Mouse (Mus musculus): Measurements from ENCODE around the gene Tbl3. TPM values are rescaled to one million over a fixed set of nuclear protein-coding genes. Genes with fewer than 3 reads are reported as not detected.

Gene Tbl3
- polyA plus RNA-seq, 2 experiments: 62.1 to 62.8 TPM

- Histone ChIP-seq H3K27ac (replicated peaks; ENCODE audit: low read depth, low read length) (peak within 1 kb of the TSS; percentile 79), H3K36me3 (ENCODE audit: control insufficient read depth, insufficient read depth, low read length) (peaks cover 34% of the 10 kb centered on the region), H3K4me1 (ENCODE audit: control insufficient read depth, insufficient read depth, low read length) (peaks cover 9% of the 10 kb centered on the region), H3K9me3 (ENCODE audit: control insufficient read depth, low read length) (no peaks in the 10 kb centered on the region), H3K9ac (ENCODE audit: low read depth, low read length, severe bottlenecking) (peak within 1 kb of the TSS; percentile 77), H3K4me2 (replicated peaks; ENCODE audit: low read depth, low read length, severe bottlenecking) (peak within 1 kb of the TSS; percentile 73), H3K4me3 (replicated peaks; ENCODE audit: low read length) (peak within 1 kb of the TSS; percentile 84), H3K27me3 (ENCODE audit: control insufficient read depth, insufficient read depth, low read length) (no peaks in the 10 kb centered on the region)
- ATAC-seq (ENCODE audit: low FRiP score, low read depth) (peak; percentile 92), DNase-seq (ENCODE audit: low spot score) (peak; percentile 78)
- 2% methylated on average over 30 of the region's 76 CpGs for WGBS
- TF ChIP-seq POLR2A (IDR thresholded peaks at IDR 0.05; ENCODE audit: borderline replicate concordance, extremely low read depth, insufficient read depth, insufficient read length): peak; percentile 77; the same call in 1 of the 2 replicates
These were observed 11.3 kb downstream of the Tbl3 start, which contains the start of the genes Gfer and Noxo1 for GRCm38 (mm10) chr17:24696011-24696697. TSS of gene Gfer (minus strand) at chr17:24696156. TSS of gene Noxo1 (plus strand) at chr17:24696234.

GRCm38 (mm10) chr17:24695326-24696010 lies 12.0 kb downstream of the Tbl3 start:
- Histone ChIP-seq H3K4me1 (ENCODE audit: control insufficient read depth, insufficient read depth, low read length) (peaks cover 9% of the 10 kb centered on the region), H3K27ac (replicated peaks; ENCODE audit: low read depth, low read length) (peak overlapping the region; percentile 79), H3K4me2 (replicated peaks; ENCODE audit: low read depth, low read length, severe bottlenecking) (peak overlapping the region; percentile 73), H3K9me3 (ENCODE audit: control insufficient read depth, low read length) (no peaks in the 10 kb centered on the region), H3K36me3 (ENCODE audit: control insufficient read depth, insufficient read depth, low read length) (peaks cover 27% of the 10 kb centered on the region), H3K9ac (ENCODE audit: low read depth, low read length, severe bottlenecking) (peak overlapping the region; percentile 77), H3K27me3 (ENCODE audit: control insufficient read depth, insufficient read depth, low read length) (peaks cover 4% of the 10 kb centered on the region; the same call in 1 of the 2 replicates), H3K4me3 (replicated peaks; ENCODE audit: low read length) (peak overlapping the region; percentile 84)
- ATAC-seq (ENCODE audit: low FRiP score, low read depth) (peak; percentile 31; the same call in 1 of the 2 replicates), DNase-seq (ENCODE audit: low spot score) (no peak)
- no peak for TF ChIP-seq POLR2A (IDR thresholded peaks at IDR 0.05; ENCODE audit: borderline replicate concordance, extremely low read depth, insufficient read depth, insufficient read length)
- 5% methylated on average over 45 of the region's 51 CpGs for WGBS

GRCm38 (mm10) chr17:24692385-24692784 lies 15.1 kb downstream of the Tbl3 start:
- peaks cover 15% of the 10 kb centered on the region for H3K36me3 ChIP-seq (ENCODE audit: control insufficient read depth, insufficient read depth, low read length)
- DNase-seq (ENCODE audit: low spot score) (no peak), ATAC-seq (ENCODE audit: low FRiP score, low read depth) (no peak)
- no peaks in the 10 kb centered on the region for H3K9me3 ChIP-seq (ENCODE audit: control insufficient read depth, low read length)
- no peak overlapping the region for H3K9ac ChIP-seq (ENCODE audit: low read depth, low read length, severe bottlenecking)
- no peak overlapping the region for H3K27ac ChIP-seq (replicated peaks; ENCODE audit: low read depth, low read length)
- no peak overlapping the region for H3K4me3 ChIP-seq (replicated peaks; ENCODE audit: low read length)
- no peak for TF ChIP-seq POLR2A (IDR thresholded peaks at IDR 0.05; ENCODE audit: borderline replicate concordance, extremely low read depth, insufficient read depth, insufficient read length)
- H3K27me3 ChIP-seq (ENCODE audit: control insufficient read depth, insufficient read depth, low read length): peaks cover 35% of the 10 kb centered on the region
- WGBS: 88% methylated on average over 5 of the region's 5 CpGs
- H3K4me2 ChIP-seq (replicated peaks; ENCODE audit: low read depth, low read length, severe bottlenecking): no peak overlapping the region
- H3K4me1 ChIP-seq (ENCODE audit: control insufficient read depth, insufficient read depth, low read length): peaks cover 13% of the 10 kb centered on the region

- H3K9me3 ChIP-seq (ENCODE audit: control insufficient read depth, low read length): no peaks in the 10 kb centered on the region
- H3K27me3 ChIP-seq (ENCODE audit: control insufficient read depth, insufficient read depth, low read length): peaks cover 38% of the 10 kb centered on the region
- DNase-seq (ENCODE audit: low spot score) (no peak), ATAC-seq (ENCODE audit: low FRiP score, low read depth) (peak; percentile 27; the same call in 1 of the 2 replicates)
- H3K4me1 ChIP-seq (ENCODE audit: control insufficient read depth, insufficient read depth, low read length): peaks cover 8% of the 10 kb centered on the region
- H3K4me3 ChIP-seq (replicated peaks; ENCODE audit: low read length): peak within 1 kb of the TSS; percentile 65
- H3K4me2 ChIP-seq (replicated peaks; ENCODE audit: low read depth, low read length, severe bottlenecking): peak within 1 kb of the TSS; percentile 93
- peak within 1 kb of the TSS; percentile 59 for H3K9ac ChIP-seq (ENCODE audit: low read depth, low read length, severe bottlenecking)
- H3K27ac ChIP-seq (replicated peaks; ENCODE audit: low read depth, low read length): no peak within 1 kb of the TSS
- H3K36me3 ChIP-seq (ENCODE audit: control insufficient read depth, insufficient read depth, low read length): peaks cover 15% of the 10 kb centered on the region
- WGBS: under 1% methylated on average over 48 of the region's 55 CpGs
- no peak for TF ChIP-seq POLR2A (IDR thresholded peaks at IDR 0.05; ENCODE audit: borderline replicate concordance, extremely low read depth, insufficient read depth, insufficient read length)
These were observed 18.0 kb downstream of the Tbl3 start, which contains the start of gene Syngr3 for GRCm38 (mm10) chr17:24689251-24690081. TSS of gene Syngr3 (minus strand) at chr17:24689955.

- Histone ChIP-seq H3K4me2 (replicated peaks; ENCODE audit: low read depth, low read length, severe bottlenecking) (peak overlapping the region; percentile 45), H3K9me3 (ENCODE audit: control insufficient read depth, low read length) (no peaks in the 10 kb centered on the region), H3K4me3 (replicated peaks; ENCODE audit: low read length) (peak overlapping the region; percentile 25), H3K27ac (replicated peaks; ENCODE audit: low read depth, low read length) (no peak overlapping the region), H3K4me1 (ENCODE audit: control insufficient read depth, insufficient read depth, low read length) (peaks cover 8% of the 10 kb centered on the region), H3K9ac (ENCODE audit: low read depth, low read length, severe bottlenecking) (peak overlapping the region; percentile 47), H3K27me3 (ENCODE audit: control insufficient read depth, insufficient read depth, low read length) (peaks cover 38% of the 10 kb centered on the region), H3K36me3 (ENCODE audit: control insufficient read depth, insufficient read depth, low read length) (peaks cover 6% of the 10 kb centered on the region; the same call in 1 of the 2 replicates)
- DNase-seq (ENCODE audit: low spot score): no peak
- TF ChIP-seq POLR2A (IDR thresholded peaks at IDR 0.05; ENCODE audit: borderline replicate concordance, extremely low read depth, insufficient read depth, insufficient read length): no peak
- ATAC-seq (ENCODE audit: low FRiP score, low read depth): no peak
- WGBS: 18% methylated on average over 23 of the region's 23 CpGs
These were observed 19.9 kb downstream of the Tbl3 start for GRCm38 (mm10) chr17:24687599-24687998.

Data from limb, embryonic 14.5 days (tissue).